Mouse (Mus musculus) neural tube, embryonic 11.5 days (tissue): ENCODE measurements at regions not wholly inside any gene's neighbourhood (a gene's known extent, or its start where the extent isn't known, plus 50 kb on each side); places are given as distances from the start of the nearest gene placed in this dataset.
A peak's percentile ranks its signal among the peaks of the same experiment; 100 is the strongest.

Experiments used
- ATAC-seq: fragments of 200-750 bp; cut with Nextera tagmentation; 2 replicates; pipeline ENCODE4 v1.8.0; 2017; ENCODE audit warnings: moderate number of reproducible peaks, mild to moderate bottlenecking, moderate TSS enrichment, moderate library complexity; ENCODE audit not compliant: insufficient read depth, low FRiP score, low TSS enrichment
- DNase-seq: peaks from one replicate; pipeline ENCODE4 v3.0.0-alpha.2; 2015; ENCODE audit warnings: low spot score
- H3K27ac ChIP-seq: fragments of 300-500 bp; sonication (generic); 2 replicates; pipeline ENCODE4 v1.5.1; 2014; ENCODE audit warnings: low read depth, mild to moderate bottlenecking, low read length
- H3K27me3 ChIP-seq: fragments of 300-500 bp; sonication (generic); 2 replicates; pipeline ENCODE4 v1.6.1; 2014; ENCODE audit warnings: mild to moderate bottlenecking, low read length, mixed read lengths; ENCODE audit not compliant: control insufficient read depth, insufficient read depth
- H3K36me3 ChIP-seq: fragments of 300-500 bp; sonication (generic); 2 replicates; pipeline ENCODE4 v1.6.1; 2014; ENCODE audit warnings: mild to moderate bottlenecking, low read length, moderate library complexity, mixed read lengths; ENCODE audit not compliant: control insufficient read depth, insufficient read depth
- H3K4me1 ChIP-seq: fragments of 300-500 bp; sonication (generic); 2 replicates; pipeline ENCODE4 v1.6.1; 2014; ENCODE audit warnings: low read length, mixed read lengths; ENCODE audit not compliant: control insufficient read depth, insufficient read depth
- H3K4me2 ChIP-seq: fragments of 300-500 bp; sonication (generic); 2 replicates; pipeline ENCODE4 v1.6.1; 2014; ENCODE audit warnings: low read depth, mild to moderate bottlenecking, moderate library complexity
- H3K4me3 ChIP-seq: fragments of 300-500 bp; sonication (generic); 2 replicates; pipeline ENCODE4 v1.5.1; 2014; ENCODE audit warnings: low read depth, low read length
- H3K9ac ChIP-seq: fragments of 300-500 bp; sonication (generic); 2 replicates; pipeline ENCODE4 v1.6.1; 2014; ENCODE audit warnings: mild to moderate bottlenecking, low read length
- H3K9me3 ChIP-seq: fragments of 300-500 bp; sonication (generic); 2 replicates; pipeline ENCODE4 v1.6.1; 2016; ENCODE audit warnings: low read length; ENCODE audit not compliant: control insufficient read depth
- WGBS: fragments of 180-500 bp; shearing (Covaris S2); extraction: QIAGEN DNeasy Blood & Tissue Kit; methylation state at CpG from one replicate; pipeline ENCODE4 v1.1.7; 2014; 5-methylcytosine and 5-hydroxymethylcytosine counted together

- H3K27me3 ChIP-seq = no peaks in the 10 kb centered on the region
- DNase-seq (no peak), ATAC-seq (no peak)
- no peak overlapping the region for H3K27ac ChIP-seq
- H3K36me3 ChIP-seq = no peaks in the 10 kb centered on the region
- 85% methylated on average over 11 of the region's 11 CpGs for WGBS
- H3K9me3 ChIP-seq = no peaks in the 10 kb centered on the region
- no peak overlapping the region for H3K9ac ChIP-seq
- H3K4me3 ChIP-seq = no peak overlapping the region
- no peaks in the 10 kb centered on the region for H3K4me1 ChIP-seq
- no peak overlapping the region for H3K4me2 ChIP-seq
Measured at GRCm38 (mm10) chr13:107187258-107187878, 165.4 kb upstream of the Kif2a start.

- Histone ChIP-seq H3K4me1 (no peaks in the 10 kb centered on the region), H3K27me3 (no peaks in the 10 kb centered on the region), H3K27ac (no peak overlapping the region), H3K4me3 (no peak overlapping the region), H3K36me3 (no peaks in the 10 kb centered on the region), H3K9ac (no peak overlapping the region), H3K9me3 (no peaks in the 10 kb centered on the region), H3K4me2 (no peak overlapping the region)
- ATAC-seq = 0 out of 2 replicates have a peak, but pooled peaks have one; percentile 38
- 25% methylated on average over 6 of the region's 6 CpGs for WGBS
- DNase-seq = peak; percentile 77
Measured at GRCm38 (mm10) chr13:107182544-107182943, 160.6 kb upstream of the Kif2a start.

GRCm38 (mm10) chr13:107179551-107179950 is 157.6 kb upstream of the Kif2a start:
- no peaks in the 10 kb centered on the region for H3K36me3 ChIP-seq
- no peaks in the 10 kb centered on the region for H3K4me1 ChIP-seq
- H3K27me3 ChIP-seq = no peaks in the 10 kb centered on the region
- ATAC-seq = no peak
- H3K9me3 ChIP-seq = no peaks in the 10 kb centered on the region
- 83% methylated on average over 5 of the region's 5 CpGs for WGBS
- H3K9ac ChIP-seq = no peak overlapping the region
- DNase-seq = no peak
- no peak overlapping the region for H3K4me2 ChIP-seq
- no peak overlapping the region for H3K27ac ChIP-seq
- no peak overlapping the region for H3K4me3 ChIP-seq

GRCm38 (mm10) chr13:107177595-107177994 is 155.7 kb upstream of the Kif2a start:
- Histone ChIP-seq H3K9ac (no peak overlapping the region), H3K9me3 (no peaks in the 10 kb centered on the region), H3K27ac (no peak overlapping the region), H3K27me3 (no peaks in the 10 kb centered on the region), H3K4me3 (no peak overlapping the region), H3K4me2 (no peak overlapping the region), H3K4me1 (no peaks in the 10 kb centered on the region), H3K36me3 (no peaks in the 10 kb centered on the region)
- WGBS = 91% methylated on average over 7 of the region's 7 CpGs
- ATAC-seq (no peak), DNase-seq (no peak)

GRCm38 (mm10) chr13:107175891-107176290 is 154.0 kb upstream of the Kif2a start:
- Histone ChIP-seq H3K27ac (no peak overlapping the region), H3K4me3 (no peak overlapping the region), H3K36me3 (no peaks in the 10 kb centered on the region), H3K9ac (no peak overlapping the region), H3K4me2 (no peak overlapping the region), H3K9me3 (no peaks in the 10 kb centered on the region), H3K27me3 (no peaks in the 10 kb centered on the region), H3K4me1 (no peaks in the 10 kb centered on the region)
- ATAC-seq = no peak
- WGBS = 77% methylated on average over 4 of the region's 4 CpGs
- no peak for DNase-seq

GRCm38 (mm10) chr13:107168599-107169149 is 146.7 kb upstream of the Kif2a start:
- Histone ChIP-seq H3K27ac (no peak overlapping the region), H3K9me3 (no peaks in the 10 kb centered on the region), H3K36me3 (no peaks in the 10 kb centered on the region), H3K4me2 (peak overlapping the region; percentile 55), H3K4me3 (peak overlapping the region; percentile 29), H3K9ac (peak overlapping the region; percentile 5), H3K27me3 (no peaks in the 10 kb centered on the region), H3K4me1 (0 out of 2 replicates have a peak, but pooled peaks cover 6% of the 10 kb centered on the region)
- ATAC-seq (peak; percentile 71), DNase-seq (peak; percentile 61)
- WGBS = 12% methylated on average over 15 of the region's 15 CpGs

GRCm38 (mm10) chr13:107167856-107168598 is 146.1 kb upstream of the Kif2a start:
- ATAC-seq = no peak
- H3K36me3 ChIP-seq = no peaks in the 10 kb centered on the region
- H3K27ac ChIP-seq = no peak overlapping the region
- H3K4me3 ChIP-seq = peak overlapping the region; percentile 29
- WGBS = 45% methylated on average over 10 of the region's 10 CpGs
- no peaks in the 10 kb centered on the region for H3K27me3 ChIP-seq
- peak overlapping the region; percentile 55 for H3K4me2 ChIP-seq
- H3K4me1 ChIP-seq = 0 out of 2 replicates have a peak, but pooled peaks cover 6% of the 10 kb centered on the region
- H3K9ac ChIP-seq = peak overlapping the region; percentile 5
- no peaks in the 10 kb centered on the region for H3K9me3 ChIP-seq
- no peak for DNase-seq

GRCm38 (mm10) chr13:107151548-107151947 is 129.6 kb upstream of the Kif2a start:
- no peaks in the 10 kb centered on the region for H3K36me3 ChIP-seq
- H3K4me3 ChIP-seq = no peak overlapping the region
- DNase-seq (no peak), ATAC-seq (no peak)
- H3K4me1 ChIP-seq = no peaks in the 10 kb centered on the region
- 87% methylated on average over 5 of the region's 5 CpGs for WGBS
- no peak overlapping the region for H3K4me2 ChIP-seq
- no peak overlapping the region for H3K27ac ChIP-seq
- no peaks in the 10 kb centered on the region for H3K27me3 ChIP-seq
- no peaks in the 10 kb centered on the region for H3K9me3 ChIP-seq
- H3K9ac ChIP-seq = no peak overlapping the region

- Histone ChIP-seq H3K4me2 (no peak overlapping the region), H3K27me3 (no peaks in the 10 kb centered on the region), H3K9me3 (no peaks in the 10 kb centered on the region), H3K9ac (no peak overlapping the region), H3K36me3 (no peaks in the 10 kb centered on the region), H3K4me3 (no peak overlapping the region), H3K27ac (no peak overlapping the region), H3K4me1 (no peaks in the 10 kb centered on the region)
- 49% methylated on average over 4 of the region's 4 CpGs for WGBS
- DNase-seq = no peak
- no peak for ATAC-seq
Measured at GRCm38 (mm10) chr13:107141209-107141608, 119.3 kb upstream of the Kif2a start.
